Mouse (Mus musculus) megakaryocyte progenitor cell, adult 5-6 weeks (primary cell): ENCODE measurements around the gene Slc2a13. TPM values are rescaled to one million over a fixed set of nuclear protein-coding genes. Genes with fewer than 3 reads are reported as not detected.

Source experiments
- ATAC-seq: replicated peaks from 2 replicates; pipeline ENCODE4 v1.8.0; 2016; ENCODE audit warnings: mild to moderate bottlenecking, moderate TSS enrichment, inconsistent platforms; ENCODE audit not compliant: poor library complexity
- total RNA-seq, 2 experiments: library from RNA; stranded (forward) in 1 of 2; stranded (reverse) in 1 of 2; fragments of 157-497, 149-512 nt in 1 of 2; fragments of 200-1000 nt in 1 of 2; gene quantifications; 2 replicates each; pipeline versions ENCODE4 v1.2.3 to v1.2.4; 2015 to 2017

The Slc2a13 gene
- total RNA-seq, 2 experiments from 2014 or later, result 0.08 to 0.39 TPM

DNA sequence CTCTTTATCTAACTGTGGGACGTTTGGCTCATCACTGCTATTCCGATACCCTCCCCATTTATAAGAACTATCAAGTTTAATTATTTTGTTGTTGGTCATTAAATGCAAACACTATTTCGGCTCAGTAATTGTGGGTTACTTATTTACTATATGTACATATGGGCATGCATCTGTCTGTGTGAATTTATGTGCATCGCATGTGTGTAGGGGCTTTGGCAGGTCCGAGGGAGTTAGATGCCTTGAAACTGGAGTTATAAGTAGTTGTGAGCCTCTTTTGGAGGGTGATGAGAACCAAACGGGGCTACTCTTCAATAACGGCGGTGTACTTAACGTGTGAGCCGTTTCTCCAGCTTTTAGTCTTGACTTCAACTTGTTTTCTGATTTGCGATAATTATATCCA lies 195.5 kb downstream of the Slc2a13 start:
- ATAC-seq, result no peak

GRCm38 (mm10) chr15:91377105-91377504 lies 196.0 kb downstream of the Slc2a13 start:
- ATAC-seq, result no peak

- ATAC-seq, result no peak
Observed at GRCm38 (mm10) chr15:91374441-91374840, 198.6 kb downstream of the Slc2a13 start.

DNA sequence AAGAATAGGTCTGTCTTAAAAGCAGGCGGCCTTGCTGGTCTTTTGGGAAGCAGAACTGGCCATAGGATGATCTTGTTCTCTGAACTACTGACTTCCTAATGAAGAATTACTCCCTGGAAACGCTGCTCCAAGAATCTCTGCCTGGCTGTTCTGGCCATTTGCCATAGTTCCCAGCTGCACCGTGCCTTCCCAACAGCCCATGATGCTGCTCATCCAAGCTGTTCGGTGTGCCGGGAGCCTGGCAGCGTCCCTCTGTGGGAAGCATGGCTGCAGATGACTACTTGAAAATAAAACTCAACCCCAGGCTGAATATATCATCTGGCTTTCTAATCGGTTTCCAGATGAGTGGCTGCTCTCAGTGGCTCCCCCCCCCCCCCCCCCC lies 199.9 kb downstream of the Slc2a13 start:
- ATAC-seq, result no peak

- no peak for ATAC-seq
Observed at GRCm38 (mm10) chr15:91372464-91373202, 200.4 kb downstream of the Slc2a13 start.

GRCm38 (mm10) chr15:91371859-91372394 lies 201.1 kb downstream of the Slc2a13 start:
- no peak for ATAC-seq

DNA sequence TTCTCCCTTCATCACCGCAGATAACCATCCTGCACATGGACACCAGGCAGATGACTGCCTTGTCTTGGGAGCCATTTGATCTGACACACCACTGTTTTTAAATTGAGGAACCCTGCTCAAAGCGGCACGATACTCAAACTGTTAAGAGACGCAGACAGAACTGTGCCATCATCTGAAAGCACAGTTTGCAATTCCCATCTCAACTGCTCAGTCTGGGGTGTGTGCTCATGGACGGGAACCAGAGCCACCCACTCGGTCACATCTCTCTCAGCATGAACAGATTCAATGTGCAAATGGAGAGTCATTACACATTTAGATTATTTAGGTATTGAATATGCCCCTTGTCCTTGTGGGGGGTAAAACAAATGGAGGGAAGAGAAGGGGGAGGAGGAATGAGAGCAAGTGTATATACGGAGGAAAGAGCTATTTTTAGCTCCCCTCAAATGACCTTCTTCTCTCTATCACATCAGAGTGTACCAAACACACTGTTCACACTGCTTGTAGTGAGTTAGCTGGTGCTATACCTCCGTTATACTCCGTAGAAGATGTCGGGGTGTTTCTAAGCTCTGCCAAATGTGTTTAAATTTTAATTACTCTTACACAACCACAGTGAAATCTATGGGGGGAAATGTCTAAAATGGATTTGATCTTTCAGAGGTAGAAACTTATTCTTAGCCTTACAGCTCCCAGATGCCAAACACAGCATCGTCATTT lies 203.2 kb downstream of the Slc2a13 start:
- ATAC-seq, result no peak

DNA sequence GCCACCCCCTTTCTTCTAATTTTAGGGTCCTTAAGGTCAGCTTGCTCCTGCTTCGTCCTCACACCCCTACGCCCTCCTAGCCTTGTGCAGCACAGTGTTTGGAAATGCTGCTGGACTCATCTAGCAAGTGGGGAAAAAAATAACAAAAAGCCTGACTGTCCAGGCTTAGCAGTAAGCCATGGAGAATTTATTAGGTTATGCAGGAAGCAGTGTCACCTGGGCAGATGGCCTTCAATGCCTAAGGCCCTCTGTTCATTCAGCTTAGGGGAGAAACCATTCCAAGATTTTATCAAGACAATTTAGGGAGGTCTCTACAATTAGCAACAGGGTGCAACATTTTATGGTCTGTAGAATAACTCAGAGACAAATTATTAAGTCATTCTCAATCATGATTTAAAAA lies 212.6 kb downstream of the Slc2a13 start:
- ATAC-seq, result no peak

- ATAC-seq, result no peak
Observed at GRCm38 (mm10) chr15:91351006-91351405, 222.1 kb downstream of the Slc2a13 start.

GRCm38 (mm10) chr15:91338350-91338749 lies 234.7 kb downstream of the Slc2a13 start:
- no peak for ATAC-seq

DNA sequence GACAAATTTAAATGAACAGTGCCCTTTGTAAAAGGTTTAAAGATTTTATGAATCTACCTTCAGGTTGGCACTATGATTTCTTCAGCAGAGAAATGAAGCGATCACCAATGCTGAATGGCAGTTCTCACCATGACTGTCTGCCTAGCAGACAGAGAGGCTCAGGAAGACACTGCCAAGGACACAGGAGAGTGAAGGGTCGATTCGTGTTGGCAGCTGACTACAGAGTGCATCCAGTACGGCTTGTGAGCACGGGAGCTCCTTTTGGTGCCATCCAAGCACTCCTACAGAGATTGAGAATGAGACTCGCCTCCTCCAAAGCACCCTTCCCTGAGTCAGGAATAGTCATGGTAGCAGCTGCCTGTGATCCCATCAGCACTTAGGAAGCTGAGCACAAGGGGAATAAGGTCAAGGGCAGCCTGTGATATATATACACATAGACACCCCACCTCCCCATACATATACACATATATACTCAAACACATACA lies 238.6 kb downstream of the Slc2a13 start:
- no peak for ATAC-seq

- peak; percentile 94 for ATAC-seq
Observed at GRCm38 (mm10) chr15:91327748-91328147, 245.3 kb downstream of the Slc2a13 start.

DNA sequence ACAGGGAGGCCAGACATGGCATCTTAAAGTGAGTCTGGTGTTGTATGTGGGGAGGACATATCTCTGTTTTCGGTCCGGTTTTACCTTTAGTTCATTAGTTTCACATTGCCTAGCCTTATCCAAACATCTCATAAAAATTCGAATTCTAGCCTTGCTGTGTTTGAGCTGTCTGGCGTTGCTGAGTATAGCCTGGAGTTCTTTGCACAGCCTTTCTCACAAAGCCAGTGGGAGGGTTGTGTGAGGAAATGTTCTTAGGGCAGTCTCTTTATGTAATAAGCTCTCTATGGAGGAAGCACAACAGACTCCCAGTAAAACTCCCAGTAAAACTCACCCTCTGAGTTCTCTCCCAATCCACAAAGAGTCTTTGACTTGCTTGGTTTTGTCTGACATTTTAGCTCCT lies 246.0 kb downstream of the Slc2a13 start:
- ATAC-seq, result no peak

- peak; percentile 84 for ATAC-seq
Observed at GRCm38 (mm10) chr15:91319376-91319775, 253.7 kb downstream of the Slc2a13 start.

- ATAC-seq, result no peak
Observed at GRCm38 (mm10) chr15:91316964-91317363, 256.1 kb downstream of the Slc2a13 start.

- no peak for ATAC-seq
Observed at GRCm38 (mm10) chr15:91314402-91315318, 258.4 kb downstream of the Slc2a13 start.

DNA sequence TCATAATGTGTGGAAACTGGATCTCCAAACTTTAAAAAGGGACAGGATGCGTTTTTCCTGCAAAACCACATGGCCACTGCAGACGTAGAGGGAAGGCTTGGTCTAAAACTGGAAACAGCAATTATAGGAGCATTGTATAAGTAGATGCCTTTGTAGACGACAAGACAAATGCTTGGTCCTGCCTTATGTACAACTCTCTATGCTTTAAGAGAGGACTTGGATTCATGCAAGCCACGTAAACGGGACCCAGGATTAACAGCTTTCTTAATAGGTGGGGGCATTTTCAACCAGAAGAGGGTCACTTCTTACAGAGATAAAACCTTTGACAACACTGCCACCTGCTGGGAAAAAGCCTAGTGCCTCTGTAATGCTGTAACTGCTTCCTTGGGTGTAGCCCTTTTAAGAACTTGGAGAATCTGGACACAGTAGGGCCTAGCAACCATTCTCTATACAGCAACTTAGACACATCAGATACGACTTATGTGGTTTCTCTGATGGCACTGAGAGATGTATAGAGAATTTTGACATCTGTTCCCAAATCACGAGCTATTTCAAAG lies 268.7 kb downstream of the Slc2a13 start:
- ATAC-seq, result peak; percentile 84

DNA sequence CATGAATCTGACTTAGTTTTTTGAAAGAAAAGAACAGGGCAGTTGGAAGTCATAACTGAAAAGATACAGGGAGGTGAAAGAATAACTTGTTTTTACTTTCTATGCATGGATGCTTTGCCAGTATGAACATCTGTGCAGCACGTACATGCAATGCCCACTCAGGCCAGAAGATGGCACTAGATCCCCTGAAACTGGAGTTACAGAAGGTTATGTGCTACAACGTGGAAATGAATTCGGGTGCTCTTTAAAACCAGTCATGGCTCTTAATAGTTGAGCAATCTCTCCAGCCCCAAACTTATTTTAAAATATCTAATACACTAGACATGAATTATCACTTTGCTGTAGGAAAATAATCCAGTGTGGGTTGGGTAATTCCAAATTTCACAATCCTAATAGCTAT lies 271.7 kb downstream of the Slc2a13 start:
- peak; percentile 94 for ATAC-seq

DNA sequence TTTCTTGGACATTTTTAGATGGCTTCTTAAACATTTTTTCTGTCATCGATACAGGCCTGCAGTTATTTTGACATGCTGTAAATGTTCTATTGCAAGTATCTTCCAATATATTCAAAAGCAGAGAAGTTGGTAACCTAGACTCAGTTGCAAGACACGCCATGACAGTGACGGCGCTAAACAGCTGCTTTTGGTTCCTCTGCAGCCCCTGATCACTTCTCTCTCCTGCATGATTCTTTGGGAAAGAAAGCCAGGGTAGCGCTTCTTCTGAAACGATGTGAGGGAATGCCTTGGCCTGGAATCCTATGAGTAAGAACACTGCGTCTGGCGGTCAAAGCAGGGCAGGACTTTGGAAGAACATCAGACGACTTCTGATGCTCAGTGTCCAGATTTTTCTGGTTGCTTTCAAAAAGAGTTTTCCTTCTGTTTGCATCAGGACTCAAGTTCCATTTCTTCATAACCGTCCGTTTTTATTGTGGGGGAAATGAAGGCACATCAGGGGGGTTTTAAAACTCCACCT lies 273.7 kb downstream of the Slc2a13 start:
- no peak for ATAC-seq

GRCm38 (mm10) chr15:91283418-91283817 lies 289.6 kb downstream of the Slc2a13 start:
- ATAC-seq, result no peak
